Mouse (Mus musculus): Measurements from ENCODE around the gene Papln.

The Papln gene

GRCm38 (mm10) chr12:83768235-83768899 lies 4.9 kb downstream of the Papln start:
- no peak for DNase-seq

GRCm38 (mm10) chr12:83770418-83771256 lies 7.2 kb downstream of the Papln start:
- peak; percentile 71 for DNase-seq

GRCm38 (mm10) chr12:83775621-83776020 lies 12.2 kb downstream of the Papln start:
- DNase-seq, result no peak

GRCm38 (mm10) chr12:83776766-83777165 lies 13.3 kb downstream of the Papln start:
- DNase-seq, result no peak

- DNase-seq, result no peak
These were observed 16.7 kb downstream of the Papln start for GRCm38 (mm10) chr12:83780181-83780580.

- no peak for DNase-seq
These were observed 17.8 kb downstream of the Papln start for GRCm38 (mm10) chr12:83781204-83781603.

GRCm38 (mm10) chr12:83781640-83782278 lies 18.3 kb downstream of the Papln start:
- DNase-seq, result no peak

- no peak for DNase-seq
These were observed 19.2 kb downstream of the Papln start for GRCm38 (mm10) chr12:83782669-83783068.

- DNase-seq, result no peak
These were observed 21.9 kb downstream of the Papln start for GRCm38 (mm10) chr12:83785305-83785704.

GRCm38 (mm10) chr12:83789051-83789780 lies 25.8 kb downstream of the Papln start:
- DNase-seq, result no peak

GRCm38 (mm10) chr12:83789781-83790140 lies 26.3 kb downstream of the Papln start:
- DNase-seq, result no peak

- no peak for DNase-seq
These were observed 27.3 kb downstream of the Papln start for GRCm38 (mm10) chr12:83790749-83791148.

GRCm38 (mm10) chr12:83791737-83792136 lies 28.3 kb downstream of the Papln start:
- no peak for DNase-seq

GRCm38 (mm10) chr12:83792706-83793410 lies 29.4 kb downstream of the Papln start:
- DNase-seq, result no peak

GRCm38 (mm10) chr12:83795051-83795450 lies 31.6 kb downstream of the Papln start:
- no peak for DNase-seq

GRCm38 (mm10) chr12:83795586-83795985 lies 32.2 kb downstream of the Papln start:
- no peak for DNase-seq

- DNase-seq, result no peak
These were observed 34.9 kb downstream of the Papln start for GRCm38 (mm10) chr12:83798313-83798712.

GRCm38 (mm10) chr12:83800943-83801342 lies 37.5 kb downstream of the Papln start:
- DNase-seq, result no peak

- DNase-seq, result no peak
These were observed 40.2 kb downstream of the Papln start for GRCm38 (mm10) chr12:83803641-83804040.

GRCm38 (mm10) chr12:83811901-83812300 lies 48.5 kb downstream of the Papln start:
- DNase-seq, result no peak

GRCm38 (mm10) chr12:83816616-83817015 lies 53.2 kb downstream of the Papln start:
- no peak for DNase-seq

- peak; percentile 21 for DNase-seq
These were observed 67.0 kb downstream of the Papln start for GRCm38 (mm10) chr12:83830424-83830823.

Measured in liver (tissue).